Mouse (Mus musculus) megakaryocyte, embryonic 14.5 days (primary cell): ENCODE results near the gene Stpg1. TPM values are rescaled to one million over a fixed set of nuclear protein-coding genes. Genes with fewer than 3 reads are reported as not detected.

ENCODE experiments used
- H3K27me3 ChIP-seq: replicated peaks from 2 replicates; pipeline ENCODE3; 2012; ENCODE audit warnings: inconsistent platforms
- H3K36me3 ChIP-seq: replicated peaks from 2 replicates; pipeline ENCODE3; 2012; ENCODE audit warnings: low read length, inconsistent platforms, mixed read lengths
- H3K4me1 ChIP-seq: 2 replicates; pipeline ENCODE4 v1.6.1; 2012; ENCODE audit warnings: inconsistent platforms
- H3K4me3 ChIP-seq: replicated peaks from 2 replicates; pipeline ENCODE3; 2012; ENCODE audit warnings: moderate library complexity, mild to moderate bottlenecking, inconsistent platforms
- H3K9me3 ChIP-seq: 2 replicates; pipeline ENCODE4 v1.6.1; 2012; ENCODE audit warnings: inconsistent platforms
- FLI1 ChIP-seq: IDR thresholded peaks from 2 replicates; pipeline ENCODE4 v1.6.1; 2012; ENCODE audit warnings: low read length, inconsistent platforms, mixed read lengths
- GATA1 ChIP-seq: IDR thresholded peaks from 3 replicates; pipeline ENCODE4 v1.6.1; 2012; ENCODE audit warnings: mixed read lengths, low read length, inconsistent platforms, borderline replicate concordance
- polyA plus RNA-seq: library from polyadenylated mRNA; stranded (reverse); fragments of >175 nt; gene quantifications from 2 replicates; pipeline ENCODE4 v1.2.3, GENCODE M21; 2012; ENCODE audit warnings: low replicate concordance; ENCODE audit not compliant: insufficient read depth

Stpg1 gene
- polyA plus RNA-seq, 1 experiment, result 3.6 TPM

GRCm38 (mm10) chr4:135570152-135571036 lies 75.8 kb downstream of the Stpg1 start:
- Histone ChIP-seq H3K4me3 (peak overlapping the region; percentile 78), H3K4me1 (peaks cover 72% of the 10 kb centered on the region), H3K27me3 (peaks cover 99% of the 10 kb centered on the region), H3K36me3 (no peaks in the 10 kb centered on the region), H3K9me3 (no peaks in the 10 kb centered on the region)
- TF ChIP-seq GATA1 (no peak), FLI1 (no peak)

- Histone ChIP-seq H3K36me3 (no peaks in the 10 kb centered on the region), H3K9me3 (no peaks in the 10 kb centered on the region), H3K4me1 (peaks cover 66% of the 10 kb centered on the region), H3K4me3 (no peak overlapping the region), H3K27me3 (peaks cover 99% of the 10 kb centered on the region)
- TF ChIP-seq GATA1 (no peak), FLI1 (no peak)
Observed at GRCm38 (mm10) chr4:135571037-135571550, 76.5 kb downstream of the Stpg1 start.

DNA sequence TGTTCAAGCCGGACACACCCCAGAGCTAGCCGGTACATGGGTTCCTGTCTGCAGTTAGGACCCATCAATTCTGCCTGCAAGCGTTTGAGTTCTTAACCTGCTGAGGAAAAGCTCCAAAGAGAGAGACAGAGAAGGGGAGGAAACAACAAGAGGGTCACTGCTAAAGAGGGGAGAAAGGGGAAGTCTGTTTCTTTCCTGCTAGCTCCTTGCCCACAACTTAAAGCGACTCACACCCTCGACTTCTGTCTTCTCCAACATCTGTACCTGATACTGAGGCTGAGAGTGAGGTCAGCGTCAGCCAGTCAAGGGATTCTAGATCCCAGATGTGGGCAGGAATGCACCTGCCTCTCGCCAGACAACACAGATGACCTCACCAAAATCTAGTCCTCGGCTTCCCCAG lies 77.7 kb downstream of the Stpg1 start:
- Histone ChIP-seq H3K27me3 (peaks cover 99% of the 10 kb centered on the region), H3K36me3 (no peaks in the 10 kb centered on the region), H3K4me3 (no peak overlapping the region), H3K4me1 (peaks cover 58% of the 10 kb centered on the region), H3K9me3 (no peaks in the 10 kb centered on the region)
- TF ChIP-seq FLI1, result no peak
- TF ChIP-seq GATA1, result no peak

DNA sequence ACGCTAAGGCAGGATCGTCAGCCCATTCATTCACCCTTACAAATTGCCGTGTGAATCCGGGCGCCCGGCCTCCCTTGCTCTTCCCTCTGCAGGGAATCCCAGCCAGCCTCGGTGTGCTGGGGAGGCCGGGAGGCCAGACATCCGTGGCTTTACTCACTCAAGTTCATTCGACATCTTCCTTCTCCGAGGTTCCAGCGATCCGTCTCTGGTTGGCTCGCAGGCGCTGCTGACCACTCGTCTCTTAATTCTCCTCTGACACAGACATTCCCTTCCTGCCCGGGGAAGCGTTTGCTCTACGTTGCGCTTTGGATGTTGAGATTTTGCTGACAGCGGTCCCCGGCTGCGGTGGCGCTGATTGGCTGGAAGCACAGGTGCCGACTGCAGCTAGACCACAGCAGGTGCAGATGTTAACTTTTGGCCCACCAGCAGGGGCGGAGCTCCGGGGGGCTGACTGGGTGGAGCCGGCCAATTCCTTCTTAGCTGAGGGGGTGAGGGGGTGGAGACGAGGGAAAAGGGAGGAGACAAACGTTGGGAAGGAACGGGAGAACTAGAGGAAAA lies 78.7 kb downstream of the Stpg1 start, which contains the start of gene Grhl3:
Grhl3 (minus strand) TSS at position 380 of the 558 bp plus-strand sequence.
- TF ChIP-seq GATA1 (no peak), FLI1 (no peak)
- Histone ChIP-seq H3K9me3 (no peaks in the 10 kb centered on the region), H3K36me3 (no peaks in the 10 kb centered on the region), H3K4me1 (peaks cover 48% of the 10 kb centered on the region), H3K4me3 (peak within 1 kb of the TSS; percentile 47), H3K27me3 (peaks cover 94% of the 10 kb centered on the region)

GRCm38 (mm10) chr4:135575365-135576140 lies 81.0 kb downstream of the Stpg1 start:
- peaks cover 84% of the 10 kb centered on the region for H3K27me3 ChIP-seq
- 0 out of 2 replicates have a peak, but pooled peaks cover 5% of the 10 kb centered on the region for H3K9me3 ChIP-seq
- no peaks in the 10 kb centered on the region for H3K36me3 ChIP-seq
- H3K4me1 ChIP-seq, result peaks cover 32% of the 10 kb centered on the region
- TF ChIP-seq GATA1, result no peak
- no peak for TF ChIP-seq FLI1
- H3K4me3 ChIP-seq, result no peak overlapping the region

DNA sequence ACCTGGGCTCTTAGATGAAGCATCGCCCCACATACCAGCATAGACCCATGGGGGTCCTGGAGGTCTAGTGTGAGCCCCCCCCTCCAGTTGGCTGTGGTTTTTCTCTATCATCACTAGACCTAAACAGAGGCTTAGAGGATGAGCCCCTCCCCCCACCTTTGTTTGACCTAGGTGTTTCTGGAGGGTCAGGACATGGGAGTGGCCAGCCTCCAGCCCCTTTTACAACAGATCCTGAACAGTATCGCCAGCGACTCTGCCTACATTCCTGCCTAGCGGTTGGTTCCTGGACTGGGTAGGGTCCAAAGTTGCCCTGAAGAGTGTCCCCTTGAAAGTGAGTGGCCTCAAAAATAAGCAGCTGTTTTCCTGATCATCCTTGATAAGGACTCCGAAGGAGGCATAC lies 83.9 kb downstream of the Stpg1 start:
- Histone ChIP-seq H3K4me3 (no peak overlapping the region), H3K4me1 (peaks cover 5% of the 10 kb centered on the region), H3K27me3 (peaks cover 79% of the 10 kb centered on the region), H3K36me3 (no peaks in the 10 kb centered on the region), H3K9me3 (0 out of 2 replicates have a peak, but pooled peaks cover 5% of the 10 kb centered on the region)
- TF ChIP-seq FLI1 (no peak), GATA1 (no peak)

GRCm38 (mm10) chr4:135579695-135580094 lies 85.1 kb downstream of the Stpg1 start:
- Histone ChIP-seq H3K9me3 (0 out of 2 replicates have a peak, but pooled peaks cover 5% of the 10 kb centered on the region), H3K4me1 (peaks cover 4% of the 10 kb centered on the region; the same call in 1 of the 2 replicates), H3K36me3 (no peaks in the 10 kb centered on the region), H3K27me3 (peaks cover 77% of the 10 kb centered on the region), H3K4me3 (no peak overlapping the region)
- TF ChIP-seq FLI1 (no peak), GATA1 (no peak)

- Histone ChIP-seq H3K27me3 (peaks cover 74% of the 10 kb centered on the region), H3K9me3 (0 out of 2 replicates have a peak, but pooled peaks cover 5% of the 10 kb centered on the region), H3K4me3 (no peak overlapping the region), H3K4me1 (peaks cover 4% of the 10 kb centered on the region; the same call in 1 of the 2 replicates), H3K36me3 (no peaks in the 10 kb centered on the region)
- TF ChIP-seq GATA1 (no peak), FLI1 (no peak)
Observed at GRCm38 (mm10) chr4:135581222-135581910, 86.8 kb downstream of the Stpg1 start.

GRCm38 (mm10) chr4:135584838-135585237 lies 90.2 kb downstream of the Stpg1 start:
- H3K9me3 ChIP-seq, result no peaks in the 10 kb centered on the region
- no peak for TF ChIP-seq FLI1
- no peak for TF ChIP-seq GATA1
- peaks cover 75% of the 10 kb centered on the region for H3K27me3 ChIP-seq
- no peaks in the 10 kb centered on the region for H3K36me3 ChIP-seq
- H3K4me1 ChIP-seq, result peaks cover 4% of the 10 kb centered on the region; the same call in 1 of the 2 replicates
- no peak overlapping the region for H3K4me3 ChIP-seq

Other genes starting within 250 kb of the Stpg1 start
- gene Clic4, start 222.0 kb upstream of the Stpg1 start, polyA plus RNA-seq, result 19.4 and 27.6 TPM in 2 replicates
- gene Srrm1, start 141.5 kb upstream of the Stpg1 start, polyA plus RNA-seq, result 207 and 466 TPM in 2 replicates
- gene Ncmap, start 96.6 kb upstream of the Stpg1 start, polyA plus RNA-seq, result 2.2 TPM in 1 of 2 replicates, not detected in the other
- 1.6 and 17.7 TPM in 2 replicates for gene Rcan3, start 60.9 kb upstream of the Stpg1 start, polyA plus RNA-seq
- 50.7 and 286 TPM in 2 replicates for gene Nipal3, start 248 bp downstream of the Stpg1 start, polyA plus RNA-seq
- gene Grhl3, start 78.8 kb downstream of the Stpg1 start, polyA plus RNA-seq, result not detected in 2 replicates
- gene Ifnlr1, start 191.5 kb downstream of the Stpg1 start, polyA plus RNA-seq, result not detected in 2 replicates
- gene Il22ra1, start 233.4 kb downstream of the Stpg1 start, polyA plus RNA-seq, result not detected in 2 replicates